Mouse (Mus musculus): ENCODE results near the gene Slc23a3. TPM values are rescaled to one million over a fixed set of nuclear protein-coding genes. Genes with fewer than 3 reads are reported as not detected.
A peak's percentile ranks its signal among the peaks of the same experiment; 100 is the strongest.

The Slc23a3 gene
- polyA plus RNA-seq, 1 experiment, result 2.0 TPM

DNA sequence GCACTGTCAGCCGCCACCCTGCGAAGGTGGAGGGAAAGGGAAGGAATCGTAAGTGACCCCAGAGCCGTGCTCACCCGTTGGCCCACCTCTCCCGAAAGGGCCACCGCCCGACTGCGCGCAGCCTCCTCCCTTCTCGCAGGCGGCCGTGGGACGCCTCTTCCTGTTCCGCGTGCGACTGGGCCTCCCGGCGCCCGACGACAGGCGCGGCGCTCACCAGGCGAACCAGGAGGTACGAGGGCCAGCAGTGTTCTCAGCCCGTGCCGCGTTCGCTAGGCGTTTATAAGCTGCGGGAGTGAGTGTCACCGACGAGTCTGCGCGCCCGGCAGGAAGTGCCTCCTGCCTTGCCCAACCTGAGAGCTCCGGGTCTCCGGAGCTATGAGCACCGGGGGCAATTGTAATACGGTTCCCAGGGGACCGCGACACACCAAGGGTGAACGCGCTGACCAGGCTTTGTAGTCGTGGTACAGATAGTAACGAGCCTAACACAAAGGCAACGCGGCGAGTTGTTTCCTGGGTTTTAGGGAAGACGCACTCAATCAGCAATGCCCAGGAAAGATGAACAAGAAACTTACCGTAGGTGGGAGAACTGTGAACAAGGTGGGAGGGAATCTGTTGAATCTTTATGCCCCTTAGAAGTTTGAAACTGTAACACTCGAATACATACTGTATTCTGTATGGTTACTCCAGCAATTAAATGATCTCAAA, 7.9 kb upstream of the Slc23a3 start:
- DNase-seq, result peak; percentile 81
- H3K4me1 ChIP-seq (ENCODE audit: control insufficient read depth, insufficient read depth, low read length), result peaks cover 9% of the 10 kb centered on the region
- H3K4me3 ChIP-seq (replicated peaks; ENCODE audit: extremely low read depth, low read depth, low read length), result peak overlapping the region; percentile 97
- peak; percentile 90; the same call in 1 of the 2 replicates for TF ChIP-seq POLR2A (IDR thresholded peaks at IDR 0.05; ENCODE audit: borderline replicate concordance, extremely low read depth, low read depth, low read length)
- TF ChIP-seq CTCF (IDR thresholded peaks at IDR 0.05; ENCODE audit: insufficient read depth, low read length), result no peak
- WGBS, result under 1% methylated on average over 53 of the region's 53 CpGs

DNA sequence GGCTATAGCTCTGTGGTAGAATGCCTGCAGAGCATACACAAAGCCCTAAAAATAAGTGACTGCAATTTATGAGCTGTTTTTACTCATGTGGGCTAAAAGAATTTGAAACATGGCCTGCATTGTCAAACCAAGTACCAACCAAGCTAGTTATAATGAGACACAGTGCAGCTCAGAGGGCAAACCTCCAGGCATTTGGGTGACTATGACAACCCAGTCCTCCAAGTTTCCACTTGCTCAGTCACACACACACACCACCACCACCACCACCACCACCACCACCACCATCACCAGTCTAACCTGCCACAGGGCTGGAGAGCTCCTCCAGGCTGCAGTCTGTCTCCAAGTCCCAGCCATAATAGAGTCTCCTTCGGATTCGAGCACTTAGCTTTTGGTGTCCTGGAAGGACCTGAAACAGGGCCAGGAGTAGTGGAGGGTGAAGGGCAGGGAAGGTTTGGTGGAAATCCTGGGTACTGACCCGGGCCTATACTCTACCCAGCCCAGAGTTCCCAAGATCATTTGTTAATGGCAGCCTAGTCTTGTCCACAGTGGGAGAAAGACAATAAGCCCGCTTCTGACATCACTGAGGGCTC, 7.0 kb upstream of the Slc23a3 start:
- Histone ChIP-seq H3K4me1 (ENCODE audit: control insufficient read depth, insufficient read depth, low read length) (peaks cover 9% of the 10 kb centered on the region), H3K4me3 (replicated peaks; ENCODE audit: extremely low read depth, low read depth, low read length) (peak overlapping the region; percentile 97)
- WGBS, result 23% methylated on average over 4 of the region's 4 CpGs
- no peak for DNase-seq
- TF ChIP-seq POLR2A (IDR thresholded peaks at IDR 0.05; ENCODE audit: borderline replicate concordance, extremely low read depth, low read depth, low read length), result no peak
- TF ChIP-seq CTCF (IDR thresholded peaks at IDR 0.05; ENCODE audit: insufficient read depth, low read length), result no peak

DNA sequence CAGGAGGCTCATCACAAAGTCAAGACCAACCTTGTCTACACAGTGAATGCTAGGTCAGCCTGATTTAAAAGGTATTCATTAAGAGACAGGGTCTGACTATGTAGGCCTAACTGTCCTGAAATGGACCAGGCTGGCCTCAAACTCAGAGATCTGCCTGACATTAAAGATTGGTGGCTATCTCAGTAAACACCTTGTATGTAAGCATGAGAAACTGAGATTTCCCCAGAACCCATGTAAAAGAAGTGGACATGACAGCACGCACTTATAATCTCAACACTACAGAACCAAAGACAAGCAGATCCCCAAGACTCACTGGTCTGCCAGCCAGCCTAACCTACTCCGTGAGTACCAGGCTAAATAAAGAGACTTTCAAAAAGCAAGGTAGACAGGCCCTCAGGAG, 4.8 kb upstream of the Slc23a3 start:
- H3K4me1 ChIP-seq (ENCODE audit: control insufficient read depth, insufficient read depth, low read length), result peaks cover 6% of the 10 kb centered on the region
- 96% methylated on average over 2 of the region's 2 CpGs for WGBS
- H3K4me3 ChIP-seq (replicated peaks; ENCODE audit: extremely low read depth, low read depth, low read length), result no peak overlapping the region
- DNase-seq, result no peak
- no peak for TF ChIP-seq POLR2A (IDR thresholded peaks at IDR 0.05; ENCODE audit: borderline replicate concordance, extremely low read depth, low read depth, low read length)

DNA sequence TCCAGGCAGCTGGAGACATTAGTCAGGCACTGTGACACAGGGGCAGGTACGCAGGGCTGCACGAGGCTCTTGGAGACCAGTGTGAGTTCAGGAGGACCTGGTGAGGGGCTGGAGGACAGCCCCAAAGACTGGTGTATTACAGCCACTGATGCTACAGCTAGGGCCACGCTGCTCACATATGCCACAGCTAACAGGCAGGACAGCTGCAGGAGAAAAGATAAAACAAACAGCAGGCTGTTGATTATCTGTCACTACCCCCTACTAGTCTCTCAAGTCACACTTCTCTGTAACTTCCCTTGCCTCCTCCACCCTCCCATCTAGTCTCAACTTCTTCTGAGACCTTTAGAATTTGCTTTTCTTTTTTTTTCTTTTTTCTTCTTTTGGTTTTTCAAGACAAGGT, 3.0 kb upstream of the Slc23a3 start:
- no peak for TF ChIP-seq POLR2A (IDR thresholded peaks at IDR 0.05; ENCODE audit: borderline replicate concordance, extremely low read depth, low read depth, low read length)
- TF ChIP-seq CTCF (IDR thresholded peaks at IDR 0.05; ENCODE audit: insufficient read depth, low read length), result no peak
- no peak for DNase-seq
- H3K4me1 ChIP-seq (ENCODE audit: control insufficient read depth, insufficient read depth, low read length), result peaks cover 3% of the 10 kb centered on the region; the same call in 1 of the 2 replicates
- no peak overlapping the region for H3K4me3 ChIP-seq (replicated peaks; ENCODE audit: extremely low read depth, low read depth, low read length)
- WGBS, result 47% methylated on average over 3 of the region's 3 CpGs

DNA sequence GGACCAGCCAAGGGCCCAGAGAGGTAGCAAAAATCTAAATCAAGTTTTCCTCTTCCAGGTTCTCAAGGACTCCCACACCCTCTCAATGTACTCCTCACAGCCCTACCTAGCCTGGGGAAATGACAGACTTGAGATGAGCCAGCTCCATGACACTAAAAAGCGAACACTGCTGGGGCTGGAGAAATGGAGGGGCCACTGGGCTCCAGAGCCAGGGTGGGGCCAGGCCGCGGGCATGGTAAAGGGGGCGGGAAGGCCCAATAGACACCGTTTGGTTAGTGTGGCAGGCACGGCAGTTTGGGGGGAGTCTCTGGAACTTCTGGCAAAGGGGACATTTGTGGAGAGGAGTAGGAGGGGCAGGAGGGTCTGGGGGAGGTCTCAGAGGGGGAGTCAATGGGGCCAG, 2.6 kb upstream of the Slc23a3 start:
- H3K4me1 ChIP-seq (ENCODE audit: control insufficient read depth, insufficient read depth, low read length), result peaks cover 3% of the 10 kb centered on the region; the same call in 1 of the 2 replicates
- H3K4me3 ChIP-seq (replicated peaks; ENCODE audit: extremely low read depth, low read depth, low read length), result no peak overlapping the region
- 72% methylated on average over 6 of the region's 6 CpGs for WGBS
- no peak for TF ChIP-seq POLR2A (IDR thresholded peaks at IDR 0.05; ENCODE audit: borderline replicate concordance, extremely low read depth, low read depth, low read length)
- no peak for TF ChIP-seq CTCF (IDR thresholded peaks at IDR 0.05; ENCODE audit: insufficient read depth, low read length)
- DNase-seq, result no peak

DNA sequence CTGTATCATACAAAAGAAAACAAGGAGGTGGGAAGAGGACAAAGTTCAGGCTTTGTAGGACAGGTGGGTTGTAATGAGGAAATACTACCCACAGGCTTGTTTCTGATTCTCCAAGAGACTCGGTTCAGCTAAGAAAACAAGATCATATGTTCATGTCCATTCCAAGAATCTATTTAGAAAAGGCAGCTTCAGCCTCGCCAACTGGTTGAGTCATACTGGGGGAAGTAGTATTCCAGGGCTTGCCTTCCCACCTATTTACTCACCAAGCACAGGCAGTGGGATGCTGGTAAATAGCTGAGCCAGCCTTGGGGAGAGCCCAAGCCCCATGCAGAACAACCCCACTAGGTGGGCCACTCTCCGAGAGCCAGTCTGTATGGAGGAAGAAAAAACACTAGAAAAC, 5.0 kb downstream of the Slc23a3 start:
- H3K4me1 ChIP-seq (ENCODE audit: control insufficient read depth, insufficient read depth, low read length), result peaks cover 4% of the 10 kb centered on the region; the same call in 1 of the 2 replicates
- DNase-seq, result no peak
- no peak overlapping the region for H3K4me3 ChIP-seq (replicated peaks; ENCODE audit: extremely low read depth, low read depth, low read length)
- 69% methylated on average over 3 of the region's 3 CpGs for WGBS
- TF ChIP-seq POLR2A (IDR thresholded peaks at IDR 0.05; ENCODE audit: borderline replicate concordance, extremely low read depth, low read depth, low read length) (no peak), CTCF (IDR thresholded peaks at IDR 0.05; ENCODE audit: insufficient read depth, low read length) (no peak)

DNA sequence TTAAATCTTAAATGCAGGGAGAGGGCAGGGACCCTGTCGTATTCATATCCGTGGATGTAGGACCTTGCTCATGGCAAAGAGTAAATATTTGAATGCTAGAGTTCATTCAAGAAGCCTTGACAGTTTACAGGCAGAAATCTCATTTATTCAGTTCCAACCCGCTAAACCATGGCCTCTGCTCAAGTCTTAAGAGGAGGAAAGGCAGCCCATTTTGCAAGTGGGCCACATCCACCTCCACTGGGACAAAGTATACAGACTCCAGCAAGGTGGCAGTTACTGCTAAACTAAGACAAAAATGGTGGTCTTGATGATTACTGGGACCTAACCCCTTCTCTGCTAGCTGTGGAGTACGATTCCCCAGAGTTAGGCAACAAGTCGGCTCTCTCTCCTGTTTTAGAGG, 8.3 kb downstream of the Slc23a3 start:
- DNase-seq, result no peak
- Histone ChIP-seq H3K4me1 (ENCODE audit: control insufficient read depth, insufficient read depth, low read length) (peaks cover 4% of the 10 kb centered on the region; the same call in 1 of the 2 replicates), H3K4me3 (replicated peaks; ENCODE audit: extremely low read depth, low read depth, low read length) (peak overlapping the region; percentile 93)
- 25% methylated on average over 5 of the region's 5 CpGs for WGBS
- no peak for TF ChIP-seq CTCF (IDR thresholded peaks at IDR 0.05; ENCODE audit: insufficient read depth, low read length)
- TF ChIP-seq POLR2A (IDR thresholded peaks at IDR 0.05; ENCODE audit: borderline replicate concordance, extremely low read depth, low read depth, low read length), result no peak

DNA sequence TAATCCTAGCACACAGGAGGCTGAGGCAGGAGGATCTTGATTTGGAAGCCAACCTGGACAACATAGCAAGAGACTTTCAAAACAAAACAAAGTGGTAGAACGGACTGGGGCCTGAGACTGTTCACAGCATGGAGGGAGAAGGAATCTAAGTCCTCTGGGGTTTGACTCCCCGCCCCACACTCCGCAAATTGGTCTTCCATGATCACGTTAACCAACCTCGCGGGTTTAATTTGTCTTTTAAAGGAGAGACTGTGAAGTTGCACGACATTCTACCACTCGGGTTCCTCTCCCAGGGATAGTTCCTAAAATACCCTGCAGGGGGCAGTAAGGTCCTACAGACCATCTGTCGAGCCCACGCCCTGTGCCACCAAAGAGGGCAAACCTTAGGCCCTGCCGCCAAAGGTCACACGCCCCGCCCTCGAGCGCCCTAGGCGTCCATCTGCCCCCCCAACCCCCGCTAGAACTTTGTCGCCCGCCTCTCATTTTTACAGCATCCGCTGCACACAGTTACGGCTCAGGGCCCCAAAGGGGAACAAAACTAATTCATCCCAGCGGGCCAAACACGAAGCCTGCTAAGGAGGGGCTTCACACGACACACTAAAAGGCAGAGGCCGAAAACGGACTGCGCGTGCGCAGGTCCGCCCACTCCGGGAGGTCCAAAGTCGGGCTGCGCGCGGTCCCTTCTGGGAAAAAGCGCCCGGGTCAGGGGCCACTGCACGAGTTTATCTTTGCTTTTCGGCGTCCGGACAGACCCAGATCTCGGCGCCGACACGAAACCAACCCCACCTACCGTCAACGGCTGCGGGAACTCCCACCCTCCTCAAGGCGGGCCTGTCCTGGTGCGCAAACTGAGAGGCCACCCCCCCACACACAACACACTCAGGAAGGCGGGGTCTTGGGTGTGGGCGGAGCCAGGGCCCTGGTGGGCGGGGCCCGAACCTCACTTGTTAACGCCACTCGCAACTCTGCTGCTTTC, 9.1 kb downstream of the Slc23a3 start, which contains the start of gene Nhej1:
Nhej1 (minus strand) TSS at position 855 of the 976 bp plus-strand sequence.
- WGBS, result 1% methylated on average over 56 of the region's 56 CpGs
- Histone ChIP-seq H3K4me1 (ENCODE audit: control insufficient read depth, insufficient read depth, low read length) (peaks cover 4% of the 10 kb centered on the region; the same call in 1 of the 2 replicates), H3K4me3 (replicated peaks; ENCODE audit: extremely low read depth, low read depth, low read length) (peak within 1 kb of the TSS; percentile 93)
- TF ChIP-seq CTCF (IDR thresholded peaks at IDR 0.05; ENCODE audit: insufficient read depth, low read length) (peak; percentile 79), POLR2A (IDR thresholded peaks at IDR 0.05; ENCODE audit: borderline replicate concordance, extremely low read depth, low read depth, low read length) (peak; percentile 84)
- DNase-seq, result peak; percentile 95

DNA sequence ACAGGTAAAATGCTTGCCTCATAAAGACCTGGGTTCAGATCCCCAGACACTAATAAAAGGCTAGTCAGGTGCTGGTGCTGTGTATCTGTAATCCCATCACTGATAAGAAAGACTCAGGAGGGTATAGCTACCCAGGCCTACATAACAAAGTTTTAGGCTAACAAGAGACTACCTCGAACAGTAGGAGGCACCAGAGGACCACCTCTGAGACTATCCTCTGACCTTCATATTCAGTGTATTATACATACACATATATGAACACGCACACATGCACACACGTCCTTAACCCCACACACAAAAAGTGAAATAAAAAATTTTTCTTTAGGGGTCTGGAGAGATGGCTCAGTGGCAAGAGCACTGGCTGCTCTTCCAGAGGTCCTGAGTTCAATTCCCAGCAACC, 11.5 kb downstream of the Slc23a3 start:
- no peak for DNase-seq
- no peak for TF ChIP-seq POLR2A (IDR thresholded peaks at IDR 0.05; ENCODE audit: borderline replicate concordance, extremely low read depth, low read depth, low read length)
- TF ChIP-seq CTCF (IDR thresholded peaks at IDR 0.05; ENCODE audit: insufficient read depth, low read length), result no peak
- peaks cover 4% of the 10 kb centered on the region; the same call in 1 of the 2 replicates for H3K4me1 ChIP-seq (ENCODE audit: control insufficient read depth, insufficient read depth, low read length)
- WGBS, result 79% methylated on average over 3 of the region's 3 CpGs
- no peak overlapping the region for H3K4me3 ChIP-seq (replicated peaks; ENCODE audit: extremely low read depth, low read depth, low read length)

Other genes with a start within 250 kb of the Slc23a3 start
- gene Fev, start 248.5 kb downstream of the Slc23a3 start, polyA plus RNA-seq (2012; rRNA removed), result not detected in 2 replicates
- gene Cryba2, start 240.7 kb downstream of the Slc23a3 start, polyA plus RNA-seq (2012; rRNA removed), result not detected in 2 replicates
- gene Cfap65, start 198.3 kb downstream of the Slc23a3 start, polyA plus RNA-seq (2012; rRNA removed), result 23.0 and 27.7 TPM in 2 replicates
- gene Ihh, start 182.2 kb downstream of the Slc23a3 start, polyA plus RNA-seq (2012; rRNA removed), result 0.54 and 1.2 TPM in 2 replicates
- 1.8 and 2.7 TPM in 2 replicates for gene Nhej1, start 8.7 kb downstream of the Slc23a3 start, polyA plus RNA-seq (2012; rRNA removed)
- 57.6 and 64.3 TPM in 2 replicates for gene Cnppd1, start 8.8 kb upstream of the Slc23a3 start, polyA plus RNA-seq (2012; rRNA removed)
- gene Retreg2, start 8.9 kb upstream of the Slc23a3 start, polyA plus RNA-seq (2012; rRNA removed), result 112 and 123 TPM in 2 replicates
- gene Zfand2b, start 34.8 kb upstream of the Slc23a3 start, polyA plus RNA-seq (2012; rRNA removed), result 59.4 and 68.0 TPM in 2 replicates
- gene Abcb6, start 46.5 kb upstream of the Slc23a3 start, polyA plus RNA-seq (2012; rRNA removed), result 14.6 and 18.7 TPM in 2 replicates
- 15.4 and 20.0 TPM in 2 replicates for gene Ankzf1, start 58.3 kb upstream of the Slc23a3 start, polyA plus RNA-seq (2012; rRNA removed)
- 65.7 and 73.3 TPM in 2 replicates for gene Atg9a, start 58.3 kb upstream of the Slc23a3 start, polyA plus RNA-seq (2012; rRNA removed)
- 8.8 and 15.4 TPM in 2 replicates for gene Glb1l, start 76.9 kb upstream of the Slc23a3 start, polyA plus RNA-seq (2012; rRNA removed)
- 130 and 140 TPM in 2 replicates for gene Stk16, start 76.9 kb upstream of the Slc23a3 start, polyA plus RNA-seq (2012; rRNA removed)
- 36.6 and 103 TPM in 2 replicates for gene Tuba4a, start 86.0 kb upstream of the Slc23a3 start, polyA plus RNA-seq (2012; rRNA removed)
- not detected in 2 replicates for gene A630095N17Rik, start 98.2 kb upstream of the Slc23a3 start, polyA plus RNA-seq (2012; rRNA removed)
- 54.5 and 56.1 TPM in 2 replicates for gene Dnajb2, start 102.5 kb upstream of the Slc23a3 start, polyA plus RNA-seq (2012; rRNA removed)
- gene Ptprn, start 130.6 kb upstream of the Slc23a3 start, polyA plus RNA-seq (2012; rRNA removed), result 2.1 and 2.5 TPM in 2 replicates
- 1.2 and 2.5 TPM in 2 replicates for gene Resp18, start 144.5 kb upstream of the Slc23a3 start, polyA plus RNA-seq (2012; rRNA removed)
- gene Dnpep, start 184.1 kb upstream of the Slc23a3 start, polyA plus RNA-seq (2012; rRNA removed), result 104 and 129 TPM in 2 replicates
- 107 and 185 TPM in 2 replicates for gene Des, start 226.4 kb upstream of the Slc23a3 start, polyA plus RNA-seq (2012; rRNA removed)
- gene Speg, start 241.4 kb upstream of the Slc23a3 start, polyA plus RNA-seq (2012; rRNA removed), result 31.5 and 35.0 TPM in 2 replicates